In the genomic region with DNA sequence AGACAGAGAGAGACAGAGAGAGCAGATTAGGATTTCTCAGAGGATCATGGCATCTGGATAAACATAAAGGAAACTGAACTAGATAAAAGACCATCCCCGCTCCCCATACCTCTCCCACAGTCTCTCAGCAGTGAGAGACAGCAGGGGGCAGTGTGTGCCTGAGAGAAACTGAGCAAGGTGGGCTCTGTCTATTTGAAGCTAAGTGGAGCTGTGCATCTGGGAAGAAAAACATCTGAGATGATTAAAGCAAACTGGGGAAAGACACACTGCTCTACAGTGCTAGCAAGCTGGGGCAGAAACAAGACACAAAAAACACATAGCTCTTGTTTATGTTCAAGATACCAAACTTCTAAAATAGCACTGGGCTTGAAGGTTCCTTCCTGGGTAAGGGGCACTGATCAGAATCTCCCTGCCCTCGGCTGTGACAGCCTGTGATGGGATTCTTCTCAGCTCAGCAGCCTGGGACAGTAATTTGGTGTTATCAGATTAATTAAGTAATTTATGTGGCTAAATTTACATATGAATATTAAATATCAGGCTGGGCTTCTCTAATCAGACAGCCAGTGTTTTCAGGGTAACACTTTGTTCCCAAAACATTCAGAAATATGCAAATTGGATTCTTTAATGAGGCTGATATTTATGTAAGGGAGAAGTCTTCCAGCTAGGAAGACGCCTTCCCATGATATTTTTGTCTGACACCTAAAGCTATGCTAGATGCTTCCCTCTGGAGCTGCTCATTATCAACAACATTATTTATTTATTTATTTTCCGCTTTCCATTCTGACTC, we compare ENCODE assay signal across 8 mouse cellular contexts.
DNase-seq lines count a peak whose midpoint lies in the region; ATAC-seq and TF ChIP-seq lines count a peak whose summit lies in the region.

No protein-coding gene starts in this region.

- H3K9me3 ChIP-seq in hindbrain, embryonic 10.5 days: no peaks in the 10 kb centered on the region
- H3K9me3 ChIP-seq in hindbrain, embryonic 16.5 days (ENCODE audit: control insufficient read depth, low read length): no peaks in the 10 kb centered on the region
- no peaks in the 10 kb centered on the region for H3K9me3 ChIP-seq in ES-Bruce4 (replicated peaks; ENCODE audit: control insufficient read depth, insufficient read depth, low read length, poor library complexity, severe bottlenecking)
- H3K9me3 ChIP-seq in forebrain, embryonic 13.5 days (replicated peaks): no peaks in the 10 kb centered on the region
- no peaks in the 10 kb centered on the region for H3K9me3 ChIP-seq in midbrain, embryonic 13.5 days

- no peak for ATAC-seq in hindbrain, embryonic 16.5 days
- peak; percentile 79 for ATAC-seq in forebrain, embryonic 13.5 days
- ATAC-seq in midbrain, embryonic 13.5 days: peak; percentile 71
- ATAC-seq in monocyte, adult 5-6 weeks (replicated peaks; ENCODE audit: insufficient number of reproducible peaks, low FRiP score, low TSS enrichment, poor library complexity, severe bottlenecking): no peak

- TF ChIP-seq EP300 in ES-Bruce4 (IDR thresholded peaks at IDR 0.05; ENCODE audit: insufficient read depth, low read depth, low read length): no peak

- no peak overlapping the region for H3K9ac ChIP-seq in hindbrain, embryonic 16.5 days (ENCODE audit: low read depth, low read length)
- H3K9ac ChIP-seq in ES-Bruce4 (ENCODE audit: low read depth, poor library complexity, severe bottlenecking): no peak overlapping the region
- H3K9ac ChIP-seq in forebrain, embryonic 13.5 days: no peak overlapping the region
- no peak overlapping the region for H3K9ac ChIP-seq in midbrain, embryonic 13.5 days (replicated peaks)

- H3K27ac ChIP-seq in hindbrain, embryonic 10.5 days: no peak overlapping the region
- no peak overlapping the region for H3K27ac ChIP-seq in hindbrain, embryonic 16.5 days (ENCODE audit: low read depth, low read length)
- no peak overlapping the region for H3K27ac ChIP-seq in ES-Bruce4 (ENCODE audit: insufficient read depth, low read length)
- H3K27ac ChIP-seq in forebrain, embryonic 13.5 days: no peak overlapping the region
- H3K27ac ChIP-seq in midbrain, embryonic 13.5 days: no peak overlapping the region

- peak; percentile 12 for DNase-seq in hindbrain, embryonic 10.5 days (ENCODE audit: low spot score)
- DNase-seq in adrenal gland, adult 2 months: no peak
- no peak for DNase-seq in layer of hippocampus, postnatal 36 days

- no peaks in the 10 kb centered on the region for H3K27me3 ChIP-seq in hindbrain, embryonic 10.5 days (ENCODE audit: insufficient read depth, poor library complexity, severe bottlenecking)
- H3K27me3 ChIP-seq in hindbrain, embryonic 16.5 days (replicated peaks; ENCODE audit: control insufficient read depth, insufficient read depth, low read length): no peaks in the 10 kb centered on the region
- H3K27me3 ChIP-seq in ES-Bruce4 (ENCODE audit: control insufficient read depth, insufficient read depth, low read length, poor library complexity, severe bottlenecking): no peaks in the 10 kb centered on the region
- H3K27me3 ChIP-seq in forebrain, embryonic 13.5 days: no peaks in the 10 kb centered on the region
- H3K27me3 ChIP-seq in midbrain, embryonic 13.5 days: no peaks in the 10 kb centered on the region

- TF ChIP-seq CTCF in ES-Bruce4 (IDR thresholded peaks at IDR 0.05; ENCODE audit: low read depth, low read length): peak; percentile 44

- H3K4me3 ChIP-seq in hindbrain, embryonic 10.5 days: no peak overlapping the region
- no peak overlapping the region for H3K4me3 ChIP-seq in hindbrain, embryonic 16.5 days (ENCODE audit: low read length)
- no peak overlapping the region for H3K4me3 ChIP-seq in ES-Bruce4 (ENCODE audit: low read depth, low read length)
- no peak overlapping the region for H3K4me3 ChIP-seq in forebrain, embryonic 13.5 days
- H3K4me3 ChIP-seq in midbrain, embryonic 13.5 days (replicated peaks): no peak overlapping the region

- H3K4me2 ChIP-seq in hindbrain, embryonic 16.5 days (ENCODE audit: low read length): no peak overlapping the region
- H3K4me2 ChIP-seq in forebrain, embryonic 13.5 days: no peak overlapping the region
- H3K4me2 ChIP-seq in midbrain, embryonic 13.5 days (replicated peaks): no peak overlapping the region

- no peaks in the 10 kb centered on the region for H3K36me3 ChIP-seq in hindbrain, embryonic 10.5 days
- H3K36me3 ChIP-seq in hindbrain, embryonic 16.5 days (ENCODE audit: control insufficient read depth, insufficient read depth, low read length): no peaks in the 10 kb centered on the region
- no peaks in the 10 kb centered on the region for H3K36me3 ChIP-seq in ES-Bruce4 (ENCODE audit: control insufficient read depth, insufficient read depth, low read length, poor library complexity, severe bottlenecking)
- no peaks in the 10 kb centered on the region for H3K36me3 ChIP-seq in forebrain, embryonic 13.5 days (ENCODE audit: poor library complexity, severe bottlenecking)
- no peaks in the 10 kb centered on the region for H3K36me3 ChIP-seq in midbrain, embryonic 13.5 days

- peaks cover 16% of the 10 kb centered on the region for H3K4me1 ChIP-seq in hindbrain, embryonic 10.5 days (replicated peaks)
- peaks cover 5% of the 10 kb centered on the region for H3K4me1 ChIP-seq in hindbrain, embryonic 16.5 days (ENCODE audit: control insufficient read depth, insufficient read depth, low read depth, low read length)
- H3K4me1 ChIP-seq in ES-Bruce4 (ENCODE audit: control insufficient read depth, insufficient read depth, low read length): no peaks in the 10 kb centered on the region
- peaks cover 27% of the 10 kb centered on the region for H3K4me1 ChIP-seq in forebrain, embryonic 13.5 days
- peaks cover 17% of the 10 kb centered on the region for H3K4me1 ChIP-seq in midbrain, embryonic 13.5 days (replicated peaks)

- TF ChIP-seq POLR2A in ES-Bruce4 (IDR thresholded peaks at IDR 0.05; ENCODE audit: insufficient read depth, low read length): no peak

- WGBS in hindbrain, embryonic 10.5 days: 58% methylated on average over 4 of the region's 4 CpGs
- WGBS in hindbrain, embryonic 16.5 days: 42% methylated on average over 4 of the region's 4 CpGs
- WGBS in forebrain, embryonic 13.5 days: 20% methylated on average over 4 of the region's 4 CpGs
- WGBS in midbrain, embryonic 13.5 days: 35% methylated on average over 4 of the region's 4 CpGs

Comparison
In these comparisons a context has a peak if more than half of its experiments do, and no peak if none do; other contexts are left out.
1. ATAC-seq: peak in forebrain, embryonic 13.5 days (single experiment) and midbrain, embryonic 13.5 days (single experiment); none in hindbrain, embryonic 16.5 days (single experiment) and monocyte, adult 5-6 weeks (single experiment).